Mouse (Mus musculus) cerebellum, adult 8-10 months (tissue): ENCODE measurements at regions not wholly inside any gene's neighbourhood (a gene's known extent, or its start where the extent isn't known, plus 50 kb on each side); places are given as distances from the start of the nearest gene placed in this dataset.
A peak's percentile ranks its signal among the peaks of the same experiment; 100 is the strongest.

Experiments
- DNase-seq: peaks from one replicate; pipeline ENCODE4 v3.0.0; 2022

- no peak for DNase-seq
These were observed 395.2 kb upstream of the Kazn start for GRCm38 (mm10) chr4:142634398-142634797.

GRCm38 (mm10) chr4:142633667-142634350 is 394.6 kb upstream of the Kazn start:
- no peak for DNase-seq

GRCm38 (mm10) chr4:142626503-142627194 is 387.4 kb upstream of the Kazn start:
- DNase-seq, result no peak

DNA sequence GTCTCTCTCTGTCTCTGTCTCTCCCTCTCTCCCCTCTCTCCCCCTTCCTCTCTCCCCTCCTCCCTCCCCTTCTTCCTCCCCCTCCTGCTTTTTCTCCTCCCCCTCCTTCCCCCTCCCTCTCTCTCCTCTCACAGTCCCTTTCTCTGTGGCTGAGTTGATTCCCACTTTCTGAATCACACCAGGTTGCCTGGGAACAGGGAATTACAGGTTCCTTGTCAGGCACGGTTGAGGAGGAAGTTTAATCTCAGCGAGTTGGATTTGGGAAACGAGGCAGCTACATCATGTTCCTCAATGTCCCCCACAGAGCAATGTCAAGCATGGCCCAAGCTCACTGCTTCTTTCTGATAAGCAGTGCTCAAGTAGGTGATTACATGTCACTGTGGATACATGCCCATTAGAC is 386.3 kb upstream of the Kazn start:
- DNase-seq, result no peak

- no peak for DNase-seq
These were observed 383.1 kb upstream of the Kazn start for GRCm38 (mm10) chr4:142622151-142622861.

- DNase-seq, result no peak
These were observed 380.2 kb upstream of the Kazn start for GRCm38 (mm10) chr4:142619396-142619795.

GRCm38 (mm10) chr4:142618770-142619169 is 379.6 kb upstream of the Kazn start:
- DNase-seq, result no peak

GRCm38 (mm10) chr4:142617676-142618075 is 378.5 kb upstream of the Kazn start:
- no peak for DNase-seq

DNA sequence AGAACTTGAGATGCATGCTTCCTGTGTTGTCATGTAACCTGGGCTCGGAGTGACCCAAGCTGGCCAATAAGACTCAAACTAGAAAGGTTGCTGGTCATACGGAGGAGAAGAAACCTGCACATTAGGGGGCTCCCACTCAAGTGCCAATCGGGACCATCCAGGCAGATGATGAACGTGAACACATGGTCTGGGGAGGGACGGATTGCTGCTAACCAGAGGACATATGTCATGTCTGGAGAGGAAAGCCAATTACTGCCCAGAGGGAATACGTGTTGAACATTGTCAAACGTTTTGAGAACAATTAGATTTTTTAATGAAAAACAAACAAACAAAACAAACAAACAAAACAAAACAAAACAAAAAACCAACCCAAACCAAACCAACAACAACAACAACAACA is 377.7 kb upstream of the Kazn start:
- no peak for DNase-seq

DNA sequence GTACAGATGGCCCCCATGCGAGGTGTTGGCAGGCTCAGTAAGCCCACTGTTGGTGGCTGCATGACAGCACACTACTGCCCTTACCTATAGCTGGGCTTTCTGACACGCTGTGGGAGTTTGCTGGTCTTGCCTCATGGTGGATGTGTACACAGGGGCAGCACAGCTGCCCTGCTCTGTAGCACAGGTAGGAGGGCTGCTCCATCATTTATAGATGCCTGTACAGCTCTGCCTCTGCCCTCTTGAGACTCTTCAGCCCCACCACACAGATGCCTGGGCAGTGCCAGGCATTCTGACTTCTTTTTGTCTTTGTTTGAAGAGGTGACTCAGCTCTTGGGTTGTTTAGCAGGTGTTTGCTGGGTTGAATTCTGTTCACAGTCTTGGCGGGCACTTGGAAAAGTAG is 365.9 kb upstream of the Kazn start:
- no peak for DNase-seq

DNA sequence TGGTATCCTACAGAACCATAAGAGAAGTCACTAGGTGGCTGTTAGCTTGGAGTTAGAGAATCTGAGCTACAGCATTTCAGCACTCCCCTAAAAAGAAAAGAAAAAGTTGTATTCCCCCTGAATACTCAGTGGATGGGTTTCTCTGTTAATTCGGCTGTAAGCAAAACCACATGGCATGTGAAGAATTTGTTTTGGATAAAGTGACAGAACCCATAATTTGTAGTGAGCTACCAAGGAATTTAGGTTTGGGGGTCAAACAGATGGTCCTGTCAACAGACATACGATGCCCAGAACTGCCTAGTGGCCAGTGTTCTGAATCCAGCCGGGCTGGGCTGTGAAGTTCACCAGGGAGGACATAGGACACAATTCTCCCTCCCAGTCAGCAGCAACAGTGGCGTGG is 358.0 kb upstream of the Kazn start:
- no peak for DNase-seq

DNA sequence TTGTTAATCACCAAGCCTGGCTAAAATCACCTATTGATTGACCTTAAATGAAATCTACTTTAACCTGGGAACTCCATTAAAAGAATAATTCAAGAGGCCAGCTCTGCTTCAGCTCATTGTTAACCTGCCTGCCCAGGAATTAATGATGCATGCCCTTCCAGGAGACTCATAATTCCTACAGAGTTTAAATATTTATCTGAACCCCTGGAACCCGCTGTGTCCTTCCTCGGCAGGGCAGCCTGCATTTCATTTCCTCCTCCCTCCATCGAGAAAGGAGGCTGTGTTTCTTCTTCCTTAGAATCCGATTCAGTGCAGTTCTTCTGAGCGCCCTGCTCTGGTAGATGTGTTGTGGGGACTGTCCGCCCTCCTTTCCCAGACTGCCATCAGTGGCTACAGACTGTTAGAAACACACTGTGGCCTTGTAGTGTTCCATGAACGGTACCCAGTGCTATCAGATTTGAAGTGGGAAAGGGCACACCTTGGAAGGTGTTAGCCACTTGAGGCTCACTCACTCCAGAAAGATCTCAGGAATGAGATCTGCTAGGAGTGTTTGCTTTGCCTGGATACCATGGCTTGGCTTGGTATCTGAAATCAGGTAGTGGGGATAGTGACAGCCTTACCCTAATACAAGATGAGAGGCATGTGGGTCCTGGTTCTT is 350.0 kb upstream of the Kazn start:
- DNase-seq, result no peak

DNA sequence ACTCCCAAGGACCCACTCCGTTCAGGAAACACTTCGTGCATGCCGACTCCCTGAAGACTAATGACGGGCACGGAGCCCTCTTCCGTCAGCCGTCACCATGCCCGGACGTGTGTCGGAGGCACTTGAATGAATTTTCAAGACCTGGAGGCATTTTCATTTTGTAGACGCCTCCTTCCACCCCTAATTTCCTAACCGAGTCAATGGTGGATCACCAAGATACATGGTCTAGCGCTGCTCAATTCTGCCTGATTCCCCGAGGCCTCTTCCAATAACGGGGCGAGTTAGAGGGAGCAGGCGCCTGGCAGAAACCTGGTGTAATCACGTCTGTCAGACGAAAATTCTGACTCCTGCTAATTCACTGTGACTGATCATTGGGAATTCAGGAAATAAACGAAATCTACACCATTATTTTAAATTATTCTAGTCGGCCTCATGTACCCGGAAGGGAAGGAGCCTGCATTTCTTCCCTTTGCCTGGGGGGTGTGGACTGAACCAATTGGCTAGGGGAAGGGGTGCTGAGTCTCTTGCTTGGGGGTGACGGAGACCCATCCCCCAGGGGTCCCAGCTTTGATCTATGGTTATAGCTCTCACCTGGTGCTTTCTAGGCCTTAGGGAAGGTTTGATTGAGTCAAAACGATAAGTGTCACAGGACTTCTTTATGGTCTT is 349.4 kb upstream of the Kazn start:
- DNase-seq, result peak; percentile 1

- DNase-seq, result no peak
These were observed 348.3 kb upstream of the Kazn start for GRCm38 (mm10) chr4:142587345-142588035.

DNA sequence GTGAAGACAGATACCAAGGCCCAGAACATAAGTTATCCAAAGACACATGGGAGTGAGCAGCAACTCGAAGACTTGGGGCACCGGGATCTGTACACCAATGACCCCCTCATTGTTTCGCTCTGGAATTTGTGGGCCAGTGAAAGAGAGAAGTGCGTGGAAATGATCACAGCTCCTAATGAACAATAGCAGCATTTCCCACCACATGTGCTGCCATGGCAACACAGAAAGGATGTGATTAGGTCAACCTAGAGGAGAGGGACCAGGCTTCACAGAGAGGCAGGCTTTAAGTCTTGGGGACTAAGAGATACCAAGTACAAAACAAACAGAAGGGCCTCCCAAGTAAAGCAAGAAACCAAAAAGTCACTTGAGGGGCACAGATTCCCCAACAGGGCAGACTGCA is 339.3 kb upstream of the Kazn start:
- DNase-seq, result no peak

GRCm38 (mm10) chr4:142577519-142577918 is 338.3 kb upstream of the Kazn start:
- DNase-seq, result no peak

DNA sequence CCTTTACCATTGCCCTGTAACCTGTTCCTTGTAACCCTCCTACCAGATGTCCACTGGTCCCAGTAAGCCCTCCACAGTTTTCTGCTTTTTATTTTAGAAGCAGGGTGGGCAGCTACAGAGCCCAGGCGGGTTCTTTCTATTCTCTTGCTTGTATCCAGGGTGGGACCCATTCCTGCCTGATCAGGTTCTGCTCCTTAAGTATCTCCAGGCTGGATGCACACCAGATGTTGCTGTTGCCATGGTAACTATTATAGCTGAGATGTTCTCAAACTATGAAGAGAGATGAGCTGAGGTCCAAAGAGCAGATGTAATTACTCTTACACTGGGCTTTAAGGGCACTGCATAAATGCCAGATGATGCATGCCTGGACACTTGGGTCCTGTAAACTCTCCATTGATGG is 335.3 kb upstream of the Kazn start:
- DNase-seq, result no peak

- DNase-seq, result no peak
These were observed 331.5 kb upstream of the Kazn start for GRCm38 (mm10) chr4:142570712-142571111.

DNA sequence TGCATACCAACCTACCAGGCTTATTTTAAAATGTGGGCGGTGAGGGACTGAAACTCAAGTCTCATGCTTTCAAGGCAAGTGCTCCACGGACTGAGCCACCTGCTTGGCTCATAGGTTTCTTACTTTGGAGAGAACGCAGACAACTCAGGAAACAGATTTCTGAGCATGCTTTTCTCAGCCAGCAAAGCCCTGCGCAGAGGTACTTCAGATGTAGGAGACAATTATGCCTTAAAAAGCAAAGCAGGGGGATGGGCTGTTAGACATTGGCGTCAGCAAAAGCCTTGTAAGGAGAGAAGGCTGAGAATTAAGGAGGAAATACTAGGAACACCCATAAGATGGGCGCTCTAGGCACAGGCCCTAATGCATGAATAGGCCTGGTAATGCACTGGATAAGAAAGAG is 329.4 kb upstream of the Kazn start:
- DNase-seq, result no peak

GRCm38 (mm10) chr4:142554716-142555115 is 315.5 kb upstream of the Kazn start:
- no peak for DNase-seq

GRCm38 (mm10) chr4:142545871-142546270 is 306.7 kb upstream of the Kazn start:
- no peak for DNase-seq

- DNase-seq, result no peak
These were observed 306.0 kb upstream of the Kazn start for GRCm38 (mm10) chr4:142545187-142545586.
